Mouse (Mus musculus) cerebellum, adult (tissue): Measurements from ENCODE around the gene Mef2c.

Experiments
- ATAC-seq: cut with Nextera tagmentation; 2 replicates; pipeline ENCODE4 v1.9.2; 2017; ENCODE audit warnings: mild to moderate bottlenecking, moderate library complexity, mixed read lengths; ENCODE audit not compliant: insufficient number of reproducible peaks, low FRiP score, low TSS enrichment

Gene Mef2c

GRCm38 (mm10) chr13:83656773-83657172 lies 152.9 kb downstream of the Mef2c start:
- ATAC-seq, result no peak

GRCm38 (mm10) chr13:83660722-83661121 lies 156.9 kb downstream of the Mef2c start:
- ATAC-seq, result peak; percentile 81

- ATAC-seq, result no peak
These were observed 157.3 kb downstream of the Mef2c start for GRCm38 (mm10) chr13:83661166-83661565.

- peak; percentile 56; the same call in 1 of the 2 replicates for ATAC-seq
These were observed 158.3 kb downstream of the Mef2c start for GRCm38 (mm10) chr13:83662089-83662551.

- ATAC-seq, result no peak
These were observed 162.3 kb downstream of the Mef2c start for GRCm38 (mm10) chr13:83666179-83666578.

GRCm38 (mm10) chr13:83667051-83667450 lies 163.2 kb downstream of the Mef2c start:
- no peak for ATAC-seq

- ATAC-seq, result no peak
These were observed 203.8 kb downstream of the Mef2c start for GRCm38 (mm10) chr13:83707611-83708010.

GRCm38 (mm10) chr13:83712778-83713380 lies 209.0 kb downstream of the Mef2c start:
- ATAC-seq, result no peak

GRCm38 (mm10) chr13:83713661-83714291 lies 209.9 kb downstream of the Mef2c start:
- no peak for ATAC-seq

- ATAC-seq, result peak; percentile 83
These were observed 210.9 kb downstream of the Mef2c start for GRCm38 (mm10) chr13:83714466-83715307.

GRCm38 (mm10) chr13:83715308-83715785 lies 211.5 kb downstream of the Mef2c start:
- no peak for ATAC-seq

GRCm38 (mm10) chr13:83715971-83716615 lies 212.3 kb downstream of the Mef2c start:
- ATAC-seq, result no peak
